Mouse (Mus musculus) spleen, adult 2 months (tissue): ENCODE data around the gene Tmem30c.

Source experiments
- CTCF ChIP-seq: fragments of 200-500 bp; IDR thresholded peaks from 2 replicates; pipeline ENCODE4 v1.5.1; 2011; ENCODE audit warnings: mild to moderate bottlenecking, inconsistent platforms; ENCODE audit not compliant: insufficient read depth, insufficient read length, insufficient replicate concordance; ENCODE audit errors: extremely low read depth
- POLR2A ChIP-seq: fragments of 200-500 bp; IDR thresholded peaks from 2 replicates; pipeline ENCODE4 v1.6.1; 2011; ENCODE audit warnings: low read depth, low read length, inconsistent platforms

GRCm38 (mm10) chr16:57326996-57327395, 34.3 kb upstream of the Tmem30c start:
- no peak for TF ChIP-seq CTCF
- TF ChIP-seq POLR2A: no peak
